Mouse (Mus musculus) frontal cortex, adult (tissue): ENCODE data around the gene Parvg.
A peak's percentile ranks its signal among the peaks of the same experiment; 100 is the strongest.

Experiments used
- ATAC-seq: cut with Nextera tagmentation; 2 replicates; pipeline ENCODE4 v1.9.2; 2017; ENCODE audit warnings: mild to moderate bottlenecking, moderate library complexity, mixed read lengths; ENCODE audit not compliant: low TSS enrichment

The Parvg gene

DNA sequence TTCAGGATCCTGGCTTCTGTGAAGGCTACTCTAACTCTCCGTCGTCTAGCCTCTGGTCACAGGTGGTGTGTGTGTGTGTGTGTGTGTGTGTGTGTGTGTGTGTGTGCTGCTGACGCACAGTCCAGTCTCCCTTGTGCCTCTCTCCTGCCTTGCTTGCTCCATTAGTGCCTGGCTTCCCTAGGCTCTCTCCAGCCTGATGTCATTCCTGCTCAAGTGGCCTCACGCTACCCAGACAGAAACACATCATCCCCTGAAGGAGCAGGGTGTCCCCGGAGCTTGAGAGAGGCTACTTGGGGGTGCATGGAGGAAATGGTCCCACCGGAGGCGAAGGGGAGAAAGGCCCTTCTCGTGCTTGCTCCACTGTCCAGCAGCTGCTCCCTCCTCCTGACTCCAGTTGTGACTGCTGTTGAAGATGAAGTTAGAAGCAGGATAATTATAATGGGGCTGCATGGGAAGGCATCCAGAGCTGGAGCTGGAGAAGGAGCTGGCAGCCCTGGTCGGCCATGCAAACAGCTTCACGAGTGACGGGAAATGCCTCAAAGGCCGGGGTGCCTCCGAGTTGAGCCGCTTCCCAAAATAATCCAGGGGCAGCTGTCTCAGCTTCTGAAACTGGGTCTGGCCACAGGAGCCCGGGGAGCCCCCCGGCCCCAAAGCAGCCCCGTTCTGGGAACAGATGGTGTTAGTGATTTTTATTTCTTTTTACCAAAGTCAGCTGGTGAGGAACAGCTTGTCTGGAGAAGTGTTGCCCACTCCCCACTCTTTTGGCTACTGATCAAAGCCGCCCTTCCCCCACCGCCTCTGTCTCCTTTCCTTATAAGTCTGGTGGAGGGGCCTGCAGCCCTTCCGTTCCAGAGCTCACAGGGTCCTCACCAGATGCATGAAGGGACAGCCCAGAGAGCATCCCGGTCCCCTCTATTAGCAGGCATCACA, 28.4 kb downstream of the Parvg start:
- 0 out of 2 replicates have a peak, but pooled peaks have one; percentile 44 for ATAC-seq

DNA sequence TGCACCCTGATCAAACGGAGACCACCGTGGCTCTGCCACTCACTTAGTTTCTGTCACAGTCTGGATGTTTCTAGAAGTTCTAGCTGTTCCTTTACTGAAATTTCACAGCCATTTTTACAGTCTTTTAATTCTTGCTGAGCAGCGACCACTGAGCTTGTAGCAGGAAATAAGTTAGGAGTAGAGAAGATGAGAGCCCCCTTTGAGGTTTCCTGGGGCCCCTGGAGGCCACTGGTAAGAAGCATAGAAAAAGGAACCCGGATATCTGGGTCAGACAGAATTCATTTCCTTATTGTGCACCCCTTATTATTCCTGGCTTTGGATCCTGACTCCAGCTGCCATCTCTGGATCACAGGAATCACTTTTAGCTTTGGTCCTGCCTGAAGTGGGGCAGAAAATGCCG, 31.3 kb downstream of the Parvg start:
- no peak for ATAC-seq

DNA sequence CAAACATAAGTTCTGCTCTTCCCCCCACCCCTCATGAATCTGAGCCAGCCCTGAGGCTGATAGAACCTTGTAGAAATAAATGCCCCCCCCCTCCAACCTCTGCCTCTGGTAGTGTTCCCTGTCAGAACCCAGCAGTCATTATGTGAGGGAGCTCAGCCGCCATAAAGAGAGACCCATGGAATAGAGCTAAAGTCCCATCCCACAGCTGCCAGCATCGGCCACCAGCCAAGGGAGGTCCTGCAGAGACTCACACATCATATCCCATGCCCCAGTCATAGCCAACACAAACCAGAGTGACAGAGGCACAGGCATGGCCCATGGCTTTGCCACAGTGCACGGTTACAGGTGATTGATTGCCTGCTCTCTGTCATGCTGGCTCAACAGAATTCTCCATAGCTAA, 40.9 kb downstream of the Parvg start:
- no peak for ATAC-seq

DNA sequence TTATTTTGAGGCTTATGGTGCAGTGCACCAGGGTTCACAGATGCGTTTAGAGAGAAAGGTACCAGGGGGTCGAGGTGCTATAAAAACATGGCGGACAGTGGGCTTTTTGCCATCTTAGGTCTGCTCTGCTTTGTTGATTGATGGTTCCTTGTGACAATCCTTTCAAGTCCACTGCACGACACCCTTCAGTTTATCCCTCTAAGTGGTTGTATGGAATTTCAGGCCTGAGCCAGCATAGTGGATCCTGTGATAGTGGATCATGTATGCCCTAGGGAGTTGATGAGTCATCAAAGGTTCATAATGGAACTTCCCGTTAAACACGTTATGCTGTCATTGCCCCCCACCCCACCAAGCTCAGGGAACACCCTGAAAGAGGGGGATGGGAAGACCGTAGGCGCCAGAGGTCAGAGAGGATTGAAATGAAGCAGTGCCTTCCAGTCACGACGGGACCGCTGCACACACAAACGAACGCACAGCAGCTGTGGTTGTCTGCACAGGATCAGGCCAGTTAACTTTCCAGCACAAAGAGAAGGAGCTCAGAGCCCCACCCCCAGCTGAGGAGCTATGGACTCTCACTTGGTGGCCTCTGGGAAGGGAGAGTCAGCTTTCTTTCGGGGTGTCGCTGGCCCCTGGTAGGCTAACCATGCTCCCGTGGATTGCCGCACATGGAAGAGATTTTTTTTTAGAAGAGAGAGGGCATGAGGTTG, 42.0 kb downstream of the Parvg start:
- ATAC-seq: no peak

DNA sequence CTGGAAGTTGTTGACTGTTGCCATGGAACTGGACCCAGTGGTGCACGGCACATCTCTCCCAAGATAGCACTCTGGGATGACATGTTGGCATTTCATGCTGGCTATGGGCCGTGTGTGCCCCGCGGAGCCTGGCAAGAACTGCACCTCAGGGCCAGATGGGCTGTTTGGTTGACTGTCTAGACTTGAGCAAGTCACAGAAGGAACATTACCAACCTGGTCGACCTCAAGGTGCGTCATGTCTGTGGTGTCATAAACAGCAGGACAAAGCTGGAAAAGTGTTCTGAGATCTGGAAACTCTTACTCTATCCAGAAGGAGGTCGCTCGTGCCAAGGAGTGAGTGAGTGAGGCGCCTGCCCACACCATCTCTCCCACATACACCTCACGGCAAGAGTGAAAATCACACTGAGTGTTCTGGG, 42.8 kb downstream of the Parvg start:
- ATAC-seq: peak; percentile 64; the same call in 1 of the 2 replicates

DNA sequence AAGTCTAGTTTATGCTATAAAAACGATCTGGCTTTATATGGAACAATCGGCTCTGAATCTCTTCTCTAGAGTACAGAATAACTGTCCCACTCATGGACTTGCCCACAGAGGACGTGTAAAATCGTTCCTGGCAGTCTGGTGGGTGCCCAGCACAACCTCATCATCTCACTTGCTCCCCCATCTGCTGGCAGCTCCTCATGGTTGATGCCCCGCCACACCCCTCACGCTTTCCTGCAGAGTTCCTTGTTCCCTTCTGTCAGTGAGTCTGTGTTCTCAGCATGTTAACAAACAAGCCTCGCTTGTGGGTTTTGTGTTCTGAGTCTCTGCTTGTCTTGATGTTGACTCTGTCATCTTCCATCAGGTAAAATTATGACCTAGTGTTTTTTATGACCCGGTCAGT, 43.6 kb downstream of the Parvg start:
- ATAC-seq: no peak

DNA sequence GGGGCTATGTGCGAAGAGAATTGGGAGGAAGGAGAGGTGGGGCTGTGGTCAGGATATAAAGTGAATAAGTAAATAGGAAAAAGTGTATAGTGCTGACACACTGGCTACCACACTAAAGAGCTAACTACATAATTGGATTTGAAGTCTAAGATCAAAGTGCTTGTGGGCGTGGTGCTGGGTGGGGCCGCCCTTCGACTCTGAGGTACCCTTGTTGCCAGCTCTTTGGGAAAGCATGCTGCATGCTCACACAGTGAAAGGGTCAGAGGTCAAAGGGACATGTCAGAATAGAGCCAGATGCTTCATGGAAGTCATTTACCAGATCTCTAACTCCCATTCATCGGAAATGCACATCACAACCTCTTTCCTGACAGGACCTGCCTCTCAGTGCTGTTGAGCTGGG, 49.0 kb downstream of the Parvg start:
- ATAC-seq: no peak

DNA sequence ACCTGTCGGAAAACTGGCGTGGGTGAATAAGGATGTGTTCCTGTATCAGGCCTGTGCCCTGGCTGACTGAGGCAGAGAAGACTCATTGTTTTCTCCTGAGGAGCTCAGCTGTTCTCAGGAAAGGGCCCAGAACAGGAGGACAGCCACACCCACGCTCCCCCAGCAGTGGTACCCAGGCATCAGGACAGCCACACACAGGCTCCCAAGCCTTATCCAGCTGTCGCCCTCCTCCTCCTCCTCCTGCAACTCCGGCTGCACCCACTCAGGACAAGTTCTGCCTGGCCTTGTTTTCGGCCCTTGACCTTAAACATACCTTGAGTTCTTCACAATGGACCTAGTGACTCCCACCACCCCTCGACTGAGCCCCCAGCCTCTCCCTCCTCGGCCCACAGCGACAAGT, 54.9 kb downstream of the Parvg start:
- ATAC-seq: no peak

DNA sequence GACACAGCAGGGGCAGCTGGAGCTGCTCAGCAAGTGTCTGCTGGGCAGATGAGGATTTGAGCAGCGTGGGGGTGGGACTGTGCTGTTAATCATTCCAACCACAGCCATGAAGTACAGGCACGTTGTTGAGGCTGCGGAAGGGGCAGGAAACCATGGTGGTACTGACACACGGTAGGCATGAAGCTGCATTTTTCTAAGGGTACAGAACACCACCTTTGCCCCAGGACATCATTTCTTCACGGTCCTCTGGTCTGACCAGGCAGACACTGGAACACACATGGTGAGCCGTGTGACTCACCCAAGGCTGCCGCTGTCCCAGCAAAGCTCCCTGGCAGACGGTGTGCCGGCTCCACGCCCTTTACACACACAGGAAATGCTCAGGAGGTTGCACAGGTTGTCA, 56.4 kb downstream of the Parvg start:
- no peak for ATAC-seq

DNA sequence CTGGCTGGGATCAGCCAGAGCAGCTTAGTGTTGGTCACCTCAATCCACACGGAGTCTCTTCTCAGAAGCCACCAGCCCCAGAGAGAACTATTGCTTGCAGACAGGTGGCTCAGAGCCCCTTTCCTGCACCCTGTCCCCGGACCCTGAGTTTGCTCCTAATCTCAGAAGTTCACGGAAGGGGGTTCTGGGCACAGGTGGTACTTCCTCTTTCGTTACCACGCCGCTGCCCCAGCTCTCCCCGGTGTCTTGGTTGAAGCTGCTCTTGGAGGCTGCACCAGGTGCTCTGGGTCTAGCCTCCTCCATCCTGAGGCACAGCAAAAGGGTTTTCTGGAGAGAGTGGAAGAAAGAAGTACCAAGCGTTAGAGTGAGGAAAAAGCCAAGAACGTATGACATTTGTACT, 60.2 kb downstream of the Parvg start:
- ATAC-seq: no peak

DNA sequence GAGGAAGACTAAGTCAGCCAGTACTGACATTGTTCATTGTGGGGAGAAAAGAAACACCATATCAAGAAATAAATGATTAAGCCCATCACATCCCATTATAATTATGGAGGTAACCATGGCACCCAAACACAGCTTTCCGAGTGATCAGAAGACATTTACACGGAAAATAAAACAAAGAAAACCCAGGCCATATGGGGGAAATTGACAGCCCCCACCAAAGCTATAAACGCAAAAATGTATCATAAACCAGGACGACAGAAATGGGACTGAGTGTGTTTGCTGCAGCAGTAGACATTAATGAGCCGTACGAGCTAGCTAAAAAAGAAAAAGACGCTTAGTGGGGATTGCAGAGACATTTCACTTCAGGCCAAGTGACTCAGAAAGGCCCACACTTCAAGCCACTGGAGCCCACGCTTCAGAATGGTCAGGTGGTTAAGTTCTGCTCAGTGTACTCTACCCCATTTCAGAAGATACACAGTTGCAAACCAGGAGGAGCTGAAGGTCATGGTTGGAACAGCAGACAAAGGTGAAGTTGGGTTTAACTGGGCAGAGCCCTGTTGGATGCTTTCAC, 62.3 kb downstream of the Parvg start:
- peak; percentile 77; the same call in 1 of the 2 replicates for ATAC-seq

DNA sequence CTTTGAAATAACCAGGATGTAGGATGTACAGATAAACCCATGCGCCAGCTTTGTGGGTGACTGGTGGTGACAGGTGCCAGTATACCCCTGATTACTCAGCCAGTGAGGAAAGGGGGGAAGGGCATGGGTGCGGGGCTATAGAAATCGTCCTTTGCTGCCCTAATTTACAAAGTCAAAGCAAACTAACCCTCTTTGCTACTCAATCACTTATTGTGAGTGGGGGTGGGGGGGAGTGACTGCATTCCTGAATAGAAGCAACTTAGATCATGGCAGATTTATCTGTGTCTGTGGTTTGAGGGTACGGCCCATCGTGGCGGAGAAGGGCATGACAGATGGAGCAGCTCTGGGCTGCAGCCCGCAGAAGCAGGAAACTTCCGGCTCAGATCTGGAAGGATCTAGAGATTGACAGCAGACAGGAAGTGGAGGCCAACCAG, 64.9 kb downstream of the Parvg start:
- ATAC-seq: no peak

DNA sequence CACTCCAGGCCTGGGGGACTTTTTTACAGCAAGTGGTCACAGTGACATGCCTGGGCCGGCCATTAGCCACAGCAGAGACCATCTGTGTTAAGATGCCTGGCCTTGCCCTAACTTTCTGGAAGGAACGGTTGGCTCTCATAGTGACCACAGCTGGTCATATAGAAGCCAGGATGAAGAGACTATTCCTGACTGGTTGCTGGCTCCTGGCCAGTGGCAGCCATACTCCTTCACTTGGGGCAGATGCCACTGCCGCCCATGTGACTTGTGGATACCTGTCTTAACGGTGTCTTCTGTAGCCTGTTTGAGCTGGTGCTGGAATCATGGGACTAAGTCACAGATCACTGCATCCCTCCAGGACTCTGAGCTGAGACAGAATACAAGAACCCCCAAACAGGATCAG, 68.3 kb downstream of the Parvg start:
- ATAC-seq: no peak
